Mouse (Mus musculus) gastrocnemius, adult 2 months (tissue): ENCODE measurements at regions not wholly inside any gene's neighbourhood (a gene's known extent, or its start where the extent isn't known, plus 50 kb on each side); places are given as distances from the start of the nearest gene placed in this dataset.

Experiments used
- DNase-seq: peaks from one replicate; pipeline ENCODE4 v3.0.0; 2022
- H3K27ac ChIP-seq: fragments of 200-600 bp; 2 replicates; pipeline ENCODE4 v1.8.1; 2022; ENCODE audit warnings: mild to moderate bottlenecking
- H3K4me3 ChIP-seq: fragments of 200-600 bp; 2 replicates; pipeline ENCODE4 v1.8.1; 2022; ENCODE audit warnings: mild to moderate bottlenecking, moderate library complexity
- CTCF ChIP-seq: fragments of 200-600 bp; IDR thresholded peaks from 2 replicates; pipeline ENCODE4 v1.8.1; 2022; ENCODE audit warnings: antibody characterized with exemption, mild to moderate bottlenecking, moderate library complexity
- intact Hi-C: fragments of 180-260 bp; cut with DNase I; formaldehyde crosslinking; loops from one replicate; pipeline ENCODE4 v1.15.1; 2025

DNA sequence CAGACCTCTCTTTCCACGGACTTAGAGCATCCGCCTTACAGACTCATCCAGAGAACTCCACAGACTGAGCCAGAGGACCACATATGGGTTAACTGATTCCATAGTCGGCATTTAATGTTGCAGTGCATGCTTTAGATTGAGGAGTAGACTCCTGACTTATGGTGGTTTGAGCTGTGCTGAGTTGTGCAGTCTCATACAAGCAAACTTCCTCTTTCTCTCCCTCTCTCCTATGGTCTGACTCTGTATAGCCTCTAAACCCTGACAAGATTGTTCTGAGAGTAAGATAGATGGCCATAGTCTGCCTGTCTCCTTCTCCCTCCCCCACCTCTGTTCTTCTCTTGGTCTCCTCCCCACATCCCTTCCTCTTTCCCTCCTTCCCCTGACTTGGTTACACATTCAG lies 616.0 kb downstream of the Ryr2 start:
- no peak for TF ChIP-seq CTCF
- intact Hi-C loops, result no loop called here
- DNase-seq, result no peak
- no peak overlapping the region for H3K4me3 ChIP-seq
- no peak overlapping the region for H3K27ac ChIP-seq

GRCm38 (mm10) chr13:11483142-11483541 lies 623.6 kb downstream of the Ryr2 start:
- TF ChIP-seq CTCF, result no peak
- Histone ChIP-seq H3K27ac (no peak overlapping the region), H3K4me3 (no peak overlapping the region)
- DNase-seq, result no peak
- intact Hi-C loops, result no loop called here

- no peak overlapping the region for H3K4me3 ChIP-seq
- intact Hi-C loops, result no loop called here
- TF ChIP-seq CTCF, result no peak
- no peak overlapping the region for H3K27ac ChIP-seq
- no peak for DNase-seq
Measured at GRCm38 (mm10) chr13:11482701-11483100, 624.0 kb downstream of the Ryr2 start.

DNA sequence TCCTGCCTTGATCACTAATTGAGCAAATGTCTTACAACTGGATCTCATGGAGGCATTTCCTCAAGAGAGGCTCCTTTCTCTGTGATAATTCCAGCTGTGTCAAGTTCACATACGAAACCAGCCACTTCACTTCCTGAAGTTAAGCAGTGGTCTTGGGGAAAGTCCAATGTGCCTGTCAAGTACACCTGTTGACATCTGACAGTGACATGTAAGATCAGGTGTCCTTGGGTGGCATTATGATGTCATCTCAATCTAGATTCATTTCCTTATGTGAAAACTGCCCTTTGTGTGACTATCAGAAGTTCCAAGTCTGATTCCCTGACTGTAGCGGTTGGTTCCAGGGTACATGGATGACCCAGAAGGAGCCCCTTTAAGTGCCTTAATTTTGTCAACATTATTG lies 646.5 kb downstream of the Ryr2 start:
- H3K4me3 ChIP-seq, result no peak overlapping the region
- H3K27ac ChIP-seq, result no peak overlapping the region
- intact Hi-C loops, result no loop called here
- no peak for TF ChIP-seq CTCF
- DNase-seq, result no peak

- no peak for DNase-seq
- intact Hi-C loops, result no loop called here
- TF ChIP-seq CTCF, result no peak
- Histone ChIP-seq H3K4me3 (no peak overlapping the region), H3K27ac (no peak overlapping the region)
Measured at GRCm38 (mm10) chr13:11455113-11455512, 651.6 kb downstream of the Ryr2 start.

DNA sequence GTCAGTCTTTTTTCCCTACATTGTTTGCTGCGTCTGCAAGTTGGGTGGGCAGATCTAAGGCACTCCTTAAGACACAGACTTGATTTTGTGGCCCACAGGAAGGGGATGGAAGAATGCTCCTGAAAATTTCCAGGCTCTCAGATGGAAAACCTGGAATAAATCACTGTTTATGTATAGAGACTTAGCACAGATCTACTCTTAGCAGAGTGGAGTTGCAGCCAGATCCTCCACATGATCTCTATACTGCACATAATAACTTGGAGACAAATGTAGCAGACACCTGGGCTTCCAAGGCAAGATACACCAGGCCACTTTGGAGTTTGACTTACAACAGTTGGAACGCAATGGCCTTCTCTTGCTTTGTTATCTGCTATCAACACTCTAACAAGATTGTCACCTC lies 654.3 kb downstream of the Ryr2 start:
- intact Hi-C loops, result no loop called here
- no peak overlapping the region for H3K27ac ChIP-seq
- DNase-seq, result no peak
- H3K4me3 ChIP-seq, result no peak overlapping the region
- no peak for TF ChIP-seq CTCF

GRCm38 (mm10) chr13:11432465-11433339 lies 674.0 kb downstream of the Ryr2 start:
- Histone ChIP-seq H3K4me3 (no peak overlapping the region), H3K27ac (no peak overlapping the region)
- no peak for TF ChIP-seq CTCF
- peak; percentile 47 for DNase-seq
- intact Hi-C loops, result no loop called here

- intact Hi-C loops, result no loop called here
- no peak for TF ChIP-seq CTCF
- Histone ChIP-seq H3K27ac (no peak overlapping the region), H3K4me3 (no peak overlapping the region)
- no peak for DNase-seq
Measured at GRCm38 (mm10) chr13:11426820-11427219, 679.9 kb downstream of the Ryr2 start.

DNA sequence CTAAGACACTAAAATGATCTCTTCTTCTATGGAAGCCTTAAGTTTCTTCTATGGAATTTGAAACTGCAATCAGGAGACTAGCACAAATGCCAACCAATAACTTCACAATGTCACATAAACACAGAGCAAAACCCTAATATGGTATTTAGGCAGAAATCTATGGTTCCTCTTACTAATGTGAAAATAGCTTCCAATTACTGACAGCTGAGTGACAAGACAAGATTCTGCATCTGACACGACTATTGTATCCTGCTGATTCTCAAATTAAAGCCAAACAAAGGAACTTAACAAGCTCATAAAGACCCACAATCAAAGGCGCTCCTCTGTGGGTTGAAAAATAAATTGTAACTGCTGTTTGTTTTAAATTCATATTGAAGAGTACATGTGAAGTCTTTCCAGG lies 714.7 kb downstream of the Ryr2 start:
- no peak for TF ChIP-seq CTCF
- Histone ChIP-seq H3K27ac (no peak overlapping the region), H3K4me3 (no peak overlapping the region)
- DNase-seq, result no peak
- intact Hi-C loops, result no loop called here

DNA sequence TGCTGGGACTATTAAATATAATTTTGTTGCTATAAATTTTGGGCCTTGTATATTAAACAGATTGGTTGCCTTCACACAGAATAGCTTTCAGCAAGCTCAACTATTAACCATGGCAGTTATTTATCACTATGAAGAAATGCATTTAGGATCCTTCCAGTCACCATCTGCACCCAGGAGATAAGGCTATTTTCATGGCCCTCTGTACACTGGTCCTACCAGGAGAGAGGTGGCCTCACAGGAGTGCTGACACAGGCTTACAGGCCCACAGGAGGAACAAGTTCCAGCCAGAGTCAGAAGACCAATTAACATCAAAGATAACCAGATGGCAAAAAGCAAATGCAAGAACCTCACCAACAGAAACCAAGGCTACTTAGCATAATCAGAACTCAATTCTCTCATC lies 731.3 kb downstream of the Ryr2 start:
- no peak overlapping the region for H3K27ac ChIP-seq
- intact Hi-C loops, result no loop called here
- no peak for DNase-seq
- H3K4me3 ChIP-seq, result no peak overlapping the region
- no peak for TF ChIP-seq CTCF

- intact Hi-C loops, result no loop called here
- Histone ChIP-seq H3K27ac (no peak overlapping the region), H3K4me3 (no peak overlapping the region)
- DNase-seq, result no peak
- TF ChIP-seq CTCF, result no peak
Measured at GRCm38 (mm10) chr13:11369456-11369855, 737.3 kb downstream of the Ryr2 start.

DNA sequence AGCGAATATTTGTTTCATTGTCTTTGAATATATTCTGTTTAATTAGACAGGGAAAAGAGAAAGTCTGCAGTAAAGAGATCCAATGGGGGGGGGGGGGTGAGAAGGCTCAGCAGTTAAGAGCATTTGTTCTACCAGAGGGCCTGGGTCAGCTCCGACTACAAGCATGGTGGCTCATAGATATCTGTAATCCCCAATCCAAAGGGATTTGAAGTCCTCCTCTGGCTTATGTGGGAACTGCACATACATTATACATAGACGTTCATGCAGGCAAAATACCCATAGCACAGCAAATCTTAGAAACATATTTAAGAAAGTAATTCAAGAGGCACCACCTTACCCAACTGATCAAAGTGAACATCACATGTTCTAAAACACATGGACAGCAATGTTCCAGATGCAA lies 743.9 kb downstream of the Ryr2 start:
- DNase-seq, result no peak
- no peak for TF ChIP-seq CTCF
- Histone ChIP-seq H3K4me3 (no peak overlapping the region), H3K27ac (no peak overlapping the region)
- intact Hi-C loops, result no loop called here

- Histone ChIP-seq H3K4me3 (no peak overlapping the region), H3K27ac (no peak overlapping the region)
- intact Hi-C loops, result no loop called here
- TF ChIP-seq CTCF, result no peak
- DNase-seq, result no peak
Measured at GRCm38 (mm10) chr13:11348502-11348849, 758.3 kb downstream of the Ryr2 start.

GRCm38 (mm10) chr13:11347787-11348501 lies 758.8 kb downstream of the Ryr2 start:
- no peak for TF ChIP-seq CTCF
- H3K4me3 ChIP-seq, result no peak overlapping the region
- no peak for DNase-seq
- no peak overlapping the region for H3K27ac ChIP-seq
- intact Hi-C loops, result no loop called here
